Mouse (Mus musculus) heart, postnatal 4 days (tissue): ENCODE results near the gene Pcca. TPM values are rescaled to one million over a fixed set of nuclear protein-coding genes. Genes with fewer than 3 reads are reported as not detected.

Source experiments
- DNase-seq: peaks from one replicate; pipeline ENCODE4 v3.0.0; 2021
- total RNA-seq, 2 experiments: library from RNA; stranded (reverse); gene quantifications; 2 replicates each; pipeline ENCODE4 v1.2.3; 2021

Pcca gene
- total RNA-seq, 2 experiments from 2014 or later: 26.3 to 34.9 TPM

GRCm38 (mm10) chr14:122836221-122836620 lies 302.1 kb downstream of the Pcca start:
- DNase-seq: no peak

DNA sequence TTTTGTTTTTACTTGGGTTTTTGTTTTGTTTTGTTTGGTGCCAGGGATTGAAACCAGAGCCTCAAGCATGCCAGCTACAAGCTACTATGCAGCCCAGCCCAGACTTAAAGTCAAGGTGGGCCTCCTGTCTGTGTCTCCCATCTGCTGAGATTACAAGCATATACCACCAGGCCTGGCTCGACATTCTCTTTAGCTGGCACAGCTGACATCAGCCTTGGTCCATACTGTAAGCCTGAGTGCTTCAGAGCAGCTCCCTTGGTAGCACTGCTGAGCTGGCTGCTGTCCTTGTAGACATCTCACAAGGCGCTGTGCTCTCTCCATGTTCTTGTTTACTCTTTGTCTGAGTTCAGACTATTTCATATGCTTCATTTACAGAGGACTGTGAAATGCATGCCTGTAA lies 302.9 kb downstream of the Pcca start:
- no peak for DNase-seq

GRCm38 (mm10) chr14:122852506-122853057 lies 318.5 kb downstream of the Pcca start:
- no peak for DNase-seq

- no peak for DNase-seq
These were observed 325.7 kb downstream of the Pcca start for GRCm38 (mm10) chr14:122859792-122860191.

GRCm38 (mm10) chr14:122862623-122863022 lies 328.5 kb downstream of the Pcca start:
- peak; percentile 42 for DNase-seq

DNA sequence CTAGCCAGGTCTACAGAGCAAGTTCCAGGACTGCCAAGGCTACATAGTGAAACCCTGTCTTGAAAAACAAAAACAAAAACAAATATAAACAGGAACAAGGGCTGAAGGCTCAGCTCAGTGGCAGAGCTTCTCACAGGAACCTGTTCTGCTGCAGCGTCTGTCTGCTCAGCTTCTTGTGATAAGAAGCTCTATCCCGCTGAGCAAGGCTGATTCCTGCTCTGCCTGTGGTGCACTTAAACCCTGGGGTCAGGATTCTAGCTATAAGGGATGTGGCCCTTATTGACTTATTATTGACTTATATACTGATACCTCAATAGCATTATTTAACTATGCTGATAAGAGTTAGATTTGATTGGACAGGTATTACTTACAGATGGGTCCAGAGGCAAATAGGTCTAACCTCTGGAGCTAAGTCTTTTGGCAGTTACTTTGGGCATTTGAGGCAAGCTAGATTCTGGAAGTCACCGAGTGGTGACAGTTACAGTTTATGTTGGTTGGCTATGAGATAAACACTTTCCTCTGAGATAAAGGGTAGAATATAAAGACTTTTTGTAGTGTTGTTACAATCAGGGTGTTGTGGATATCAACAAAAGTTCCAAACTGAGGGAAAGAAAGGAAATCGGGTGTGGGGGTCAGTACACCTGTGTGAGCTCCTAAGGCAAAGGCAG lies 331.5 kb downstream of the Pcca start:
- no peak for DNase-seq

DNA sequence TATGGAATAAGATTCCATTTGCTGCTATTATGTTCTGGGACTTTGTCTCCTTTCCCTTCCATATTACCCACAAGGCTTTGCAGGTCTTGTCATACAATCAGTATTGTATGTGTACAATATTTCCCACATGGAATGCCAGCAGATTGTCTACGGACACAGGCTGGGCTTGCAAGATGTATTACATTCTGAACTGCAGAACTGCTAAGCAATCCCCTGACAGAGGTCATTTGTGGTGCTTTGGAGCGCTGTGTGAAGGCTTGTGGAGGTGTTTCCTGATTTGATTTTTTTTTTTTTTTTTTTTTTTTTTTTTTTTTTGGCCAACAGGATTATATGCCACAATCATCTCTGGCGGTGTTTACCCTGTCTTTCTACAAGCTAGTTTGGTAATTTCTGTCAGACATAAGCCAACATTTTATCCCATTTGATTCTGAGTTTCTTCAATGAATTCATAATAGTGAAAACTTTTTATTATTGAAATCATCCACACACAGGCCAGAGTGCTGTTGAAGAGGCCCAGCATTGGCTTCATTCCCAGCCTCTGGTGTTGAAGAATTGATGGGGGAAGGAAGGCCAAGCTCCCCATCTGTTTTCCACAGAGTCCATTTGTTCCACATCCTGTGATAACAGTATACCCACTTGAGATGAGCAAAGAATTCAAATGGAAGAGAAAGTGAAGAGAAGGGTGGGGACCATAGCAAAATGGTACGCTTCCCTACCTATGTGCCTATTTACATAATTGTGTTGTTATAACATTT lies 333.6 kb downstream of the Pcca start:
- DNase-seq: peak; percentile 46

DNA sequence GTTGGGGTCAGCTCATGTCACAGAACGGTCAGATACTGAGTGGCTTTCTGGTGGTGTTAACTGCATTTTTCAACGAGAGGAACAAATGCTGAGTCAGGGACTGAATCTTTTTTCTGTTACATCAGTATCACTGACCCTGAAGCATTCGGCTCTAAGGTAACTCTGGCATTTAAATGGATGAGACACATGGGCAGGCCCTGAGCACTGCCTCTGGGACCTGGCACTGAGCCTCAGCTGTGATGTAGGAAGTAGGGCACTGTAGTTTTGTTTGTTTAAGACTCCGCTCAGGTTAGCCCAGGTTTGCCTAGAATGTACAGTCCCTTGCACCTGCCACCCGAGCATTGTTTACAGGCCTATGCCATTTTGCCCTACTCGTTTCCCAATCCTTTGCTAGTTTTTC lies 335.7 kb downstream of the Pcca start:
- no peak for DNase-seq

- no peak for DNase-seq
These were observed 337.9 kb downstream of the Pcca start for GRCm38 (mm10) chr14:122871841-122872580.

DNA sequence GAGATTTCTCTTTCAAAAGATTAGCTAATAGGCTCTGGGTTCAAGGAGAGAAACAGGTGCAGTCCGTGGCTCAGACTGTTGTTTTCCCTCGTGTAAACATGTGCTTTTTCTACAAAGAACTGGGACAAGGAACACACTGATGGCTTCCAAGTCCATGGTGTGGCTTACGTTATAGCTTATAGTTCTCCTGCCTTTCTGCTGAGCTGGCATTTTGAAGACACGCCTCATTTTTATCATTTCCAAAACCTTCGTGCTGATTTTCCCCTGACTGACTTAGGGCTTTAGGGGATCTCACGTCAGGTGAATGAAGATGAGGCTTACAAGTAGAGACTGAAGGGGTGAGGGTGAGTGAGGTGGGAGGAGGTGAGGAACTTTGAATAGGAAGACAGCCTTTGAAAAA lies 338.5 kb downstream of the Pcca start:
- DNase-seq: no peak

- no peak for DNase-seq
These were observed 340.9 kb downstream of the Pcca start for GRCm38 (mm10) chr14:122875056-122875455.

- DNase-seq: no peak
These were observed 341.5 kb downstream of the Pcca start for GRCm38 (mm10) chr14:122875636-122876035.

- DNase-seq: peak; percentile 83
These were observed 342.0 kb downstream of the Pcca start for GRCm38 (mm10) chr14:122876163-122876562.

GRCm38 (mm10) chr14:122876723-122877122 lies 342.6 kb downstream of the Pcca start:
- no peak for DNase-seq

DNA sequence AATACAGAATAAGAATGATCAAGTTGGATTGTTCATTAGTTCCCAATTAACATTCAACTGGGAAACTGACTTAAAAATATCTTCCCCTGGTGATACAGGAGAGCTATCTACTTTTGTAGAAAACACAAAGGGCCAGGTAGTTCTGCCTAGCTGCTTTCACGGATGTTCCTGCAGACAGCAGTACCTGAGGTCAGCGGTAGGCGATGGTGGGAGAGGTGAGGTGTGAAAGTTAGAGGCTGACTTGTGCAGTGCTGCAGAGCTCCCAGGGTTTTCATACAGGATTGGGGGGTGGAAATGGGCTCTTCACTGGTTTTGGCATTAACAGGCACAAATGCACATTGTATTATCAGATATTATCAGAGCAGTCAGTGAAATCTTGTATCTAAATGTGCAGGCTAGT lies 343.7 kb downstream of the Pcca start:
- DNase-seq: no peak

DNA sequence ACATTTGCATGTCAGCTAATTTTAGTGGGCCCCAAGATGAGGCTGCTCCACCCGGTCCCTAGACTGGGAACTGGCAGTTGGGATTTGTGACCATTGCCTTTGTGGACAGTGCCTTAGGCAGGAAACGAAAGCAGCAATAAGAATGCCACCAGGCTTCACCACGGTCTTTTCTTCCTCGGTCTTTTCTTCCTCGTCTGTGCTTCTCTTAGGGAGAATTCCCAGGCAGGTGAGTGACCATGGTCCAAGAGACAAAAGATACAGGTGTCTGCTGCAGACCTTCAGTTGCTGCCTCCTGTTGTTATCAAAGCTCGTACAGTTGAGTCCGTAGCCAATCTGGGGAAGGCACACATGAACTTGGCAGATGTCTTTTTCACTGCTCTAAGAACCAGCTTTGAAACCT lies 346.2 kb downstream of the Pcca start:
- no peak for DNase-seq

DNA sequence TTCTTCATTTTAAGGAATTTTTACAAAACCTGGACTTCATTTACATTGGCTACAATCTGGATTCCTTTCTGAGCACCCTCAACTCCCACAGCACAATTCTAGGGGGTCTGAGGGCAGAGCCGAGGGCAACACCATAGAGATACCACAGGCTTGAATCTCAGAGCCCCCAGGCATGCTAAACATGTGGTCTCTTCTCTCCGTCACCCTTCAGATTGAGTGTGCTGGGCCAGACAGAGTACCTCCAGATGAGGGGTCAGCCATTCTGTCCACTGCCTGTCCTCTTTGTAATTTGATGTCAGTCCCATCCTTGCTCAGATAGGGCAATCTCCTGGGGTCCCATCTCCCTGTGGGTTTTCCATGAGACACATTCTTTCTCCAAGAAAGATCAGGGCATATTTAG lies 347.6 kb downstream of the Pcca start:
- no peak for DNase-seq

DNA sequence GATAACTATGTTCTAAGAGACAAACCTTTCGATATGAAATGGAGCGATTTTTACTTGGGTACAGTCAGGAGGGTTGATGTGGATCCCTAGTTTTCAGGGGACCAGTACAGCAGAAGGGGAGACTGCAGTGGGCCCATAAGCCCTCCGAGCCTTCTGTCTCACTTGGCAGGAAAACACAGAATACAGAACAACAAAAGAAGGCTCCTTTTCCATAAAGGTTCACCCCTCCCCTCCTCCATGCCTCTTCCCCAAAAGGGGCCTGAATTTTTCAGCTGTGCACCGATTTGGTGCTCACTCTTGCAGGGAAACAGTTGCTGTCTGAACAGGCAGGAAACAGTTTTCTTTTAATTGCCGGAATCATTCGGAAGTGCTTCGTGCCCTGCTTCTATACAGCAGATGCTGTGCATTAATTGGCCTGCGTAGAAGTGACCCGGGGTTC lies 348.1 kb downstream of the Pcca start:
- DNase-seq: no peak

GRCm38 (mm10) chr14:122882795-122883409 lies 348.8 kb downstream of the Pcca start:
- no peak for DNase-seq

GRCm38 (mm10) chr14:122883410-122883806 lies 349.3 kb downstream of the Pcca start:
- no peak for DNase-seq

- DNase-seq: peak; percentile 20
These were observed 349.9 kb downstream of the Pcca start for GRCm38 (mm10) chr14:122883821-122884584.

DNA sequence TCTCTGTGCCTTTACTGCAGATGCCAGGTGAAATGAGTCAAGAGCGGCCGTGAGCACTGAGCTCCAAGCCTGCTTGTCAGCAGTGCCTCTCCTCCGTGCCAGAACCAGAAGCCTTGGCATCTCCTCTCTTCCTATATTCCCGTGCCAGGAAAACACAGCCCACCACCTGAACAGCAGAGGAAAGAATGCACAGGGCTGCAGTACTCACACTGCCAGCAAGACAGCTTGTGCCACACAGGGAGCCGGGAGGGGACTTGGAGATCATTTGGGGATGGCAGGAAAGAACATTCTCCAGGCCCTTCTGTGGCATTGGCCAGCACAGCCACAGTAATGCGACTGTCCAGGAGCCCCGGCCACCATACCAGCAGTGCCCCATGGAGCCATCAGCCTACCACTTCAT lies 351.8 kb downstream of the Pcca start:
- DNase-seq: peak; percentile 22
